Mouse (Mus musculus) brain, embryonic 18.5 days (tissue): ENCODE measurements around the gene Ippk.

ENCODE experiments used
- DNase-seq: peaks from one replicate; pipeline ENCODE4 v3.0.0-alpha.2; 2012; ENCODE audit warnings: low read depth, low spot score

Ippk gene

GRCm38 (mm10) chr13:49420754-49421605 lies at the start of gene Ippk:
Ippk (plus strand) TSS chr13:49421249.
- DNase-seq = peak; percentile 94

GRCm38 (mm10) chr13:49371428-49371899 lies 49.6 kb upstream of the Ippk start:
- no peak for DNase-seq

- DNase-seq = no peak
These were observed 48.5 kb upstream of the Ippk start for GRCm38 (mm10) chr13:49372370-49373060.

- no peak for DNase-seq
These were observed 46.7 kb upstream of the Ippk start for GRCm38 (mm10) chr13:49374304-49374703.

- DNase-seq = no peak
These were observed 46.3 kb upstream of the Ippk start for GRCm38 (mm10) chr13:49374730-49375129.

GRCm38 (mm10) chr13:49377608-49378007 lies 43.4 kb upstream of the Ippk start:
- no peak for DNase-seq

GRCm38 (mm10) chr13:49379301-49379700 lies 41.7 kb upstream of the Ippk start:
- no peak for DNase-seq

GRCm38 (mm10) chr13:49381230-49381629 lies 39.8 kb upstream of the Ippk start:
- peak; percentile 16 for DNase-seq

GRCm38 (mm10) chr13:49382997-49383396 lies 38.1 kb upstream of the Ippk start:
- no peak for DNase-seq

GRCm38 (mm10) chr13:49384751-49385463 lies 36.1 kb upstream of the Ippk start:
- DNase-seq = no peak

GRCm38 (mm10) chr13:49391374-49391773 lies 29.7 kb upstream of the Ippk start:
- no peak for DNase-seq

GRCm38 (mm10) chr13:49393579-49393978 lies 27.5 kb upstream of the Ippk start:
- DNase-seq = no peak

- no peak for DNase-seq
These were observed 26.1 kb upstream of the Ippk start for GRCm38 (mm10) chr13:49394886-49395447.

- DNase-seq = no peak
These were observed 24.3 kb upstream of the Ippk start for GRCm38 (mm10) chr13:49396798-49397197.

- DNase-seq = no peak
These were observed 22.9 kb upstream of the Ippk start for GRCm38 (mm10) chr13:49398191-49398590.

- peak; percentile 14 for DNase-seq
These were observed 20.9 kb upstream of the Ippk start for GRCm38 (mm10) chr13:49400139-49400538.

- no peak for DNase-seq
These were observed 18.4 kb upstream of the Ippk start for GRCm38 (mm10) chr13:49402628-49403027.

- no peak for DNase-seq
These were observed 13.3 kb upstream of the Ippk start for GRCm38 (mm10) chr13:49407795-49408194.

- no peak for DNase-seq
These were observed 513 bp downstream of the Ippk start for GRCm38 (mm10) chr13:49421606-49421917.

- no peak for DNase-seq
These were observed 910 bp downstream of the Ippk start for GRCm38 (mm10) chr13:49421959-49422358.

- DNase-seq = no peak
These were observed 5.7 kb downstream of the Ippk start for GRCm38 (mm10) chr13:49426736-49427135.
